Mouse (Mus musculus) heart, postnatal 0 days (tissue): ENCODE measurements around the gene Hist1h3e. TPM values are rescaled to one million over a fixed set of nuclear protein-coding genes. Genes with fewer than 3 reads are reported as not detected.
A peak's percentile ranks its signal among the peaks of the same experiment; 100 is the strongest.
"Not testable (repeated sequence)": the region's sequence is repeated elsewhere in the genome, so short reads cannot be mapped to it uniquely, and the experiment has no call there.

Experiments used
- ATAC-seq: fragments of 200-750 bp; cut with Nextera tagmentation; 2 replicates; pipeline ENCODE4 v1.8.0; 2017; ENCODE audit warnings: low read depth, moderate number of reproducible peaks, moderate library complexity; ENCODE audit not compliant: insufficient read depth
- DNase-seq: peaks from one replicate; pipeline ENCODE4 v3.0.0-alpha.2; 2016; ENCODE audit warnings: low spot score
- H3K27ac ChIP-seq: fragments of 300-500 bp; sonication (generic); 2 replicates; pipeline ENCODE4 v1.5.1; 2014; ENCODE audit warnings: low read depth, mild to moderate bottlenecking
- H3K27me3 ChIP-seq: fragments of 300-500 bp; sonication (generic); 2 replicates; pipeline ENCODE4 v1.6.1; 2014; ENCODE audit warnings: low read length, mixed read lengths; ENCODE audit not compliant: control insufficient read depth, insufficient read depth
- H3K36me3 ChIP-seq: fragments of 300-500 bp; sonication (generic); replicated peaks from 2 replicates; pipeline ENCODE4 v1.6.1; 2014; ENCODE audit warnings: low read length, mixed read lengths; ENCODE audit not compliant: control insufficient read depth, insufficient read depth
- H3K4me1 ChIP-seq: fragments of 300-500 bp; sonication (generic); 2 replicates; pipeline ENCODE4 v1.6.1; 2014; ENCODE audit warnings: antibody characterized with exemption; ENCODE audit not compliant: control insufficient read depth, insufficient read depth
- H3K4me2 ChIP-seq: fragments of 300-500 bp; sonication (generic); 2 replicates; pipeline ENCODE4 v1.6.1; 2014; ENCODE audit warnings: low read depth, mild to moderate bottlenecking, low read length, moderate library complexity
- H3K4me3 ChIP-seq: fragments of 300-500 bp; sonication (generic); 2 replicates; pipeline ENCODE4 v1.5.1; 2014; ENCODE audit warnings: low read depth, low read length
- H3K9ac ChIP-seq: fragments of 300-500 bp; sonication (generic); replicated peaks from 2 replicates; pipeline ENCODE4 v1.6.1; 2014; ENCODE audit warnings: low read depth, low read length, mixed read lengths
- H3K9me3 ChIP-seq: fragments of 300-500 bp; sonication (generic); replicated peaks from 2 replicates; pipeline ENCODE4 v1.6.1; 2016; ENCODE audit warnings: low read length; ENCODE audit not compliant: control insufficient read depth
- CTCF ChIP-seq: IDR thresholded peaks from 2 replicates; pipeline ENCODE4 v1.5.1; 2016; ENCODE audit warnings: antibody characterized with exemption, control low read depth, low read depth
- EP300 ChIP-seq: IDR thresholded peaks from 2 replicates; pipeline ENCODE4 v1.6.1; 2016; ENCODE audit warnings: antibody characterized with exemption, low read depth
- WGBS: fragments of 180-500 bp; shearing (Covaris S2); extraction: QIAGEN DNeasy Blood & Tissue Kit; methylation state at CpG from one replicate; pipeline ENCODE4 v1.1.7; 2014; 5-methylcytosine and 5-hydroxymethylcytosine counted together
- polyA plus RNA-seq: library from polyadenylated mRNA; unstranded; fragments of >200 nt; fragmentation: Nextera tagmentation; extraction: Ambion mirVana; gene quantifications from 2 replicates; pipeline ENCODE4 v1.2.1, GENCODE M21; 2015
- total RNA-seq: library from RNA; depleted of rRNA; stranded (reverse); fragments of >200 nt; gene quantifications from 2 replicates; pipeline ENCODE4 v1.2.3, GENCODE M21; 2014; ENCODE audit warnings: low replicate concordance

The Hist1h3e gene
- total and polyA plus RNA-seq, 2 experiments from 2014 or later: 0.97 to 625 TPM

- Histone ChIP-seq H3K4me1 (peaks cover 16% of the 10 kb centered on the region; the same call in 1 of the 2 replicates), H3K27me3 (no peaks in the 10 kb centered on the region), H3K9ac (peak within 1 kb of the TSS; percentile 53), H3K27ac (peak within 1 kb of the TSS; percentile 71), H3K9me3 (no peaks in the 10 kb centered on the region), H3K36me3 (no peaks in the 10 kb centered on the region), H3K4me3 (peak within 1 kb of the TSS; percentile 37), H3K4me2 (peak within 1 kb of the TSS; percentile 53)
- 2% methylated on average over 18 of the region's 18 CpGs for WGBS
- DNase-seq (peak; percentile 90), ATAC-seq (peak; percentile 45; the same call in 1 of the 2 replicates)
- TF ChIP-seq CTCF (no peak), EP300 (no peak)
Measured at GRCm38 (mm10) chr13:23575271-23575851, 13.2 kb upstream of the Hist1h3e start, which contains the start of gene Hist1h3d. Gene Hist1h3d, plus strand, starts transcription at chr13:23575763.

- H3K27me3 ChIP-seq, H3K9me3 ChIP-seq, ATAC-seq, H3K36me3 ChIP-seq, DNase-seq, H3K9ac ChIP-seq: not testable (repeated sequence)
- H3K4me3 ChIP-seq: peak overlapping the region; percentile 51
- 10% methylated on average over 5 of the region's 39 CpGs for WGBS
- peak overlapping the region; percentile 71; the same call in 1 of the 2 replicates for H3K27ac ChIP-seq
- H3K4me1 ChIP-seq: peaks cover 16% of the 10 kb centered on the region; the same call in 1 of the 2 replicates
- H3K4me2 ChIP-seq: peak overlapping the region; percentile 53; the same call in 1 of the 2 replicates
Measured at GRCm38 (mm10) chr13:23574546-23575170, 12.5 kb upstream of the Hist1h3e start.

GRCm38 (mm10) chr13:23573898-23574524 is 11.8 kb upstream of the Hist1h3e start, which contains the start of the genes Hist1h2bf and Hist1h2ad:
Gene Hist1h2bf, minus strand, starts transcription at chr13:23574196.
Gene Hist1h2ad, plus strand, starts transcription at chr13:23574381.
- Histone ChIP-seq H3K4me3 (peak within 1 kb of the TSS; percentile 51), H3K4me2 (peak within 1 kb of the TSS; percentile 62), H3K9ac (peak within 1 kb of the TSS; percentile 59; the same call in 1 of the 2 replicates), H3K4me1 (peaks cover 16% of the 10 kb centered on the region; the same call in 1 of the 2 replicates), H3K27ac (peak within 1 kb of the TSS; percentile 76)
- TF ChIP-seq EP300: peak; percentile 90
- H3K27me3 ChIP-seq, H3K9me3 ChIP-seq, H3K36me3 ChIP-seq: not testable (repeated sequence)
- ATAC-seq: peak; percentile 81
- DNase-seq: peak; percentile 97
- WGBS: 3% methylated on average over 31 of the region's 42 CpGs

- not testable (repeated sequence) for H3K27me3 ChIP-seq, ATAC-seq, DNase-seq, H3K9me3 ChIP-seq, H3K36me3 ChIP-seq
- H3K4me2 ChIP-seq: peak overlapping the region; percentile 62
- peaks cover 16% of the 10 kb centered on the region; the same call in 1 of the 2 replicates for H3K4me1 ChIP-seq
- H3K4me3 ChIP-seq: peak overlapping the region; percentile 51
- WGBS: 25% methylated on average over 17 of the region's 20 CpGs
- peak overlapping the region; percentile 97 for H3K27ac ChIP-seq
- peak overlapping the region; percentile 59; the same call in 1 of the 2 replicates for H3K9ac ChIP-seq
Measured at GRCm38 (mm10) chr13:23573034-23573897, 11.1 kb upstream of the Hist1h3e start.
